Mouse (Mus musculus): ENCODE measurements at regions not wholly inside any gene's neighbourhood (a gene's known extent, or its start where the extent isn't known, plus 50 kb on each side); places are given as distances from the start of the nearest gene placed in this dataset.

GRCm38 (mm10) chr5:111946281-111946680, 212.6 kb downstream of the Gm26897 start:
- H3K4me1 ChIP-seq (ENCODE audit: control insufficient read depth in 1 of 2, insufficient read depth in 2 of 2, low read length in 2 of 2) = no peaks in the 10 kb centered on the region
- H3K79me2 ChIP-seq (ENCODE audit: control insufficient read depth, insufficient read depth, low read length, poor library complexity) = no peaks in the 10 kb centered on the region
- H3K36me3 ChIP-seq (ENCODE audit: control insufficient read depth in 1 of 2, insufficient read depth in 2 of 2, low read length in 2 of 2) = no peaks in the 10 kb centered on the region
- no peaks in the 10 kb centered on the region for H3K9me3 ChIP-seq (replicated peaks; ENCODE audit: insufficient read depth, low read length)
- no peak for DNase-seq (ENCODE audit: low read depth, low spot score)
- no peak overlapping the region for H3K27ac ChIP-seq (ENCODE audit: control insufficient read depth, low read depth, low read length)
- no peak overlapping the region for H3K4me3 ChIP-seq (ENCODE audit: control insufficient read depth in 1 of 2, insufficient read depth in 1 of 2, low read depth in 2 of 2, low read length in 2 of 2)
- H3K9ac ChIP-seq (ENCODE audit: control insufficient read depth, low read depth, low read length, poor library complexity, severe bottlenecking) = no peak overlapping the region
- TF ChIP-seq MAFK (IDR thresholded peaks at IDR 0.05; ENCODE audit: borderline replicate concordance, low read depth, low read length) = no peak
- no peak for TF ChIP-seq CTCF (IDR thresholded peaks at IDR 0.05 in 2 of 3, conservative IDR thresholded peaks at IDR 0.05 in 1 of 3; ENCODE audit: control insufficient read depth in 1 of 3, insufficient read depth in 1 of 3, low read depth in 2 of 3, low read length in 3 of 3, poor library complexity in 1 of 3, severe bottlenecking in 1 of 3)
- TF ChIP-seq ZMIZ1 (IDR thresholded peaks at IDR 0.05; ENCODE audit: low read depth, low read length) = no peak
- no peak for TF ChIP-seq SIN3A (IDR thresholded peaks at IDR 0.05; ENCODE audit: low read length)
- TF ChIP-seq GATA1 (IDR thresholded peaks at IDR 0.05; ENCODE audit: low read depth, low read length) = no peak
- TF ChIP-seq KAT2A (conservative IDR thresholded peaks at IDR 0.05; ENCODE audit: low read depth, low read length) = no peak
- TF ChIP-seq USF1 (IDR thresholded peaks at IDR 0.05; ENCODE audit: low read depth, low read length) = no peak
- TF ChIP-seq MAX (IDR thresholded peaks at IDR 0.05; ENCODE audit: low read length) = no peak
- TF ChIP-seq USF2 (IDR thresholded peaks at IDR 0.05; ENCODE audit: borderline replicate concordance in 1 of 2, insufficient read depth in 1 of 2, low read depth in 1 of 2, low read length in 2 of 2) = no peak
- no peak for TF ChIP-seq EP300 (IDR thresholded peaks at IDR 0.05; ENCODE audit: low read depth in 1 of 2, low read length in 2 of 2)
- TF ChIP-seq NELFE (IDR thresholded peaks at IDR 0.05; ENCODE audit: low read depth, low read length) = no peak
- no peak for TF ChIP-seq MYC (IDR thresholded peaks at IDR 0.05; ENCODE audit: low read depth, low read length)
- no peak for TF ChIP-seq MYB (IDR thresholded peaks at IDR 0.05; ENCODE audit: low read depth, low read length)
- TF ChIP-seq ETS1 (IDR thresholded peaks at IDR 0.05; ENCODE audit: low read depth, low read length) = no peak
- TF ChIP-seq CHD2 (IDR thresholded peaks at IDR 0.05; ENCODE audit: low read length) = no peak
- TF ChIP-seq POLR2AphosphoS5 (IDR thresholded peaks at IDR 0.05; ENCODE audit: borderline replicate concordance, low read depth, low read length) = no peak
- no peak for TF ChIP-seq RCOR1 (IDR thresholded peaks at IDR 0.05; ENCODE audit: low read depth, low read length)
- no peaks in the 10 kb centered on the region for H3K27me3 ChIP-seq (ENCODE audit: control insufficient read depth in 1 of 2, insufficient read depth in 2 of 2, low read length in 2 of 2)

GRCm38 (mm10) chr5:111957698-111958097, 224.0 kb downstream of the Gm26897 start:
- Histone ChIP-seq H3K4me1 (ENCODE audit: control insufficient read depth in 1 of 2, insufficient read depth in 2 of 2, low read length in 2 of 2) (no peaks in the 10 kb centered on the region), H3K36me3 (ENCODE audit: control insufficient read depth in 1 of 2, insufficient read depth in 2 of 2, low read length in 2 of 2) (no peaks in the 10 kb centered on the region), H3K27me3 (ENCODE audit: control insufficient read depth in 1 of 2, insufficient read depth in 2 of 2, low read length in 2 of 2) (no peaks in the 10 kb centered on the region), H3K9ac (ENCODE audit: control insufficient read depth, low read depth, low read length, poor library complexity, severe bottlenecking) (no peak overlapping the region), H3K27ac (ENCODE audit: control insufficient read depth, low read depth, low read length) (no peak overlapping the region), H3K9me3 (replicated peaks; ENCODE audit: insufficient read depth, low read length) (no peaks in the 10 kb centered on the region), H3K79me2 (ENCODE audit: control insufficient read depth, insufficient read depth, low read length, poor library complexity) (no peaks in the 10 kb centered on the region), H3K4me3 (ENCODE audit: control insufficient read depth in 1 of 2, insufficient read depth in 1 of 2, low read depth in 2 of 2, low read length in 2 of 2) (no peak overlapping the region)
- DNase-seq (ENCODE audit: low read depth, low spot score) = no peak
- TF ChIP-seq ZKSCAN1 (IDR thresholded peaks at IDR 0.05; ENCODE audit: low read depth, low read length) (no peak), TBP (IDR thresholded peaks at IDR 0.05; ENCODE audit: low read depth, low read length) (no peak), POLR2AphosphoS2 (IDR thresholded peaks at IDR 0.05; ENCODE audit: low read length) (no peak), MEF2A (IDR thresholded peaks at IDR 0.05; ENCODE audit: extremely low read depth, insufficient replicate concordance, low read depth, low read length, poor library complexity, severe bottlenecking) (no peak), CTCF (IDR thresholded peaks at IDR 0.05 in 2 of 3, conservative IDR thresholded peaks at IDR 0.05 in 1 of 3; ENCODE audit: control insufficient read depth in 1 of 3, insufficient read depth in 1 of 3, low read depth in 2 of 3, low read length in 3 of 3, poor library complexity in 1 of 3, severe bottlenecking in 1 of 3) (no peak), NRF1 (IDR thresholded peaks at IDR 0.05; ENCODE audit: insufficient read depth, low read depth, low read length, poor library complexity, severe bottlenecking) (no peak)
